Mouse (Mus musculus) ovary, postnatal 10 days (tissue): ENCODE measurements around the gene Ptprn2.

Experiments
- DNase-seq: peaks from one replicate; pipeline ENCODE4 v3.0.0; 2022; ENCODE audit warnings: low spot score

Gene Ptprn2

GRCm38 (mm10) chr12:116896651-116897050 lies 411.1 kb downstream of the Ptprn2 start:
- DNase-seq, result no peak

GRCm38 (mm10) chr12:116901773-116902172 lies 416.3 kb downstream of the Ptprn2 start:
- DNase-seq, result no peak

GRCm38 (mm10) chr12:116907424-116907823 lies 421.9 kb downstream of the Ptprn2 start:
- DNase-seq, result no peak

GRCm38 (mm10) chr12:116908668-116909067 lies 423.1 kb downstream of the Ptprn2 start:
- DNase-seq, result no peak

- DNase-seq, result no peak
Observed at GRCm38 (mm10) chr12:116916776-116917175, 431.3 kb downstream of the Ptprn2 start.

- DNase-seq, result no peak
Observed at GRCm38 (mm10) chr12:116919185-116919584, 433.7 kb downstream of the Ptprn2 start.

- DNase-seq, result no peak
Observed at GRCm38 (mm10) chr12:116919691-116920526, 434.4 kb downstream of the Ptprn2 start.

GRCm38 (mm10) chr12:116927115-116927514 lies 441.6 kb downstream of the Ptprn2 start:
- no peak for DNase-seq

- DNase-seq, result no peak
Observed at GRCm38 (mm10) chr12:116927516-116927915, 442.0 kb downstream of the Ptprn2 start.

GRCm38 (mm10) chr12:116938158-116938854 lies 452.8 kb downstream of the Ptprn2 start:
- DNase-seq, result no peak

GRCm38 (mm10) chr12:116943883-116944282 lies 458.4 kb downstream of the Ptprn2 start:
- DNase-seq, result no peak

GRCm38 (mm10) chr12:116948151-116948928 lies 462.8 kb downstream of the Ptprn2 start:
- no peak for DNase-seq

- no peak for DNase-seq
Observed at GRCm38 (mm10) chr12:116949726-116950125, 464.2 kb downstream of the Ptprn2 start.

- no peak for DNase-seq
Observed at GRCm38 (mm10) chr12:116952452-116953205, 467.1 kb downstream of the Ptprn2 start.

GRCm38 (mm10) chr12:116959164-116959563 lies 473.6 kb downstream of the Ptprn2 start:
- no peak for DNase-seq

- DNase-seq, result no peak
Observed at GRCm38 (mm10) chr12:116963906-116964305, 478.4 kb downstream of the Ptprn2 start.

GRCm38 (mm10) chr12:116968215-116968939 lies 482.9 kb downstream of the Ptprn2 start:
- DNase-seq, result no peak

- no peak for DNase-seq
Observed at GRCm38 (mm10) chr12:116975547-116975946, 490.0 kb downstream of the Ptprn2 start.

- no peak for DNase-seq
Observed at GRCm38 (mm10) chr12:116976981-116977380, 491.5 kb downstream of the Ptprn2 start.

GRCm38 (mm10) chr12:116978201-116978600 lies 492.7 kb downstream of the Ptprn2 start:
- DNase-seq, result no peak

- no peak for DNase-seq
Observed at GRCm38 (mm10) chr12:116981315-116981714, 495.8 kb downstream of the Ptprn2 start.
